Mouse (Mus musculus) C2C12 (cell line): Measurements from ENCODE around the gene Esm1.

Experiments
- CTCF ChIP-seq: IDR thresholded peaks from one replicate; pipeline ENCODE4 v1.5.1; 2011; ENCODE audit not compliant: control insufficient read depth, insufficient read depth, insufficient read length
- FOSL1 ChIP-seq: IDR thresholded peaks from one replicate; pipeline ENCODE4 v1.8.0; 2011; ENCODE audit warnings: mild to moderate bottlenecking, low read length; ENCODE audit not compliant: poor library complexity, insufficient read depth, severe bottlenecking
- USF1 ChIP-seq: IDR thresholded peaks from one replicate; pipeline ENCODE4 v1.6.1; 2011; ENCODE audit warnings: low read depth, mild to moderate bottlenecking, control low read depth, moderate library complexity

DNA sequence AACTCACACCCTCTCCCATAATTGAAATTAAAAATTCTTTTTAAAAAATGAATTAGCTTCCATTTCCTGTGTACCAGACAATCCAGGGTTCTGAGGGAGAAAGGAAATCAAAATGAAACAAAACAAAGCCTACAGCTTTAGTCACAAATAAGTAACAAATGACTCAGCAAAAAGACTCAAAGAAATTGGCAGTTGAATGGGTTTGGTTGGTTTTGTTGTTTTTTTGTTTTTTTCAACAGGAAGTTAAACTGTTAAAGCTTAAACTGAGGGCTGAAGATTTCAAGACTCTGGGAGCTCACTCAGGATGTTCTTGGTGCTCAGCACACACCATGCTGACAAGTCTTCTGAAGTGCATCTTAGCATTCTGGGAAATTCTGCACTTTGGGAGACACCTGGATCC lies 39.2 kb upstream of the Esm1 start:
- TF ChIP-seq CTCF (no peak), FOSL1 (no peak), USF1 (no peak)
